Mouse (Mus musculus) cortical plate, adult 2 months (tissue): ENCODE data around the gene Cep164. TPM values are rescaled to one million over a fixed set of nuclear protein-coding genes. Genes with fewer than 3 reads are reported as not detected.

Source experiments
- H3K27ac ChIP-seq: fragments of 200-500 bp; 2 replicates; pipeline ENCODE4 v1.5.1; 2012; ENCODE audit warnings: low read length, control low read depth, inconsistent platforms; ENCODE audit not compliant: insufficient read depth
- H3K4me1 ChIP-seq: fragments of 200-500 bp; 2 replicates; pipeline ENCODE4 v1.6.1; 2011; ENCODE audit warnings: low read length; ENCODE audit not compliant: control insufficient read depth, insufficient read depth
- H3K4me3 ChIP-seq: fragments of 200-500 bp; 2 replicates; pipeline ENCODE4 v1.5.1; 2011; ENCODE audit warnings: mild to moderate bottlenecking, low read length, control low read depth; ENCODE audit not compliant: insufficient read depth
- CTCF ChIP-seq: fragments of 200-500 bp; IDR thresholded peaks from 2 replicates; pipeline ENCODE4 v1.5.1; 2011; ENCODE audit warnings: mild to moderate bottlenecking, control low read depth, low read length; ENCODE audit not compliant: insufficient read depth; ENCODE audit errors: extremely low read depth
- POLR2A ChIP-seq: fragments of 200-500 bp; IDR thresholded peaks from 2 replicates; pipeline ENCODE4 v1.6.1; 2011; ENCODE audit warnings: mild to moderate bottlenecking, low read length, control low read depth; ENCODE audit not compliant: insufficient read depth; ENCODE audit errors: extremely low read depth
- polyA plus RNA-seq: library from polyadenylated mRNA; depleted of rRNA; stranded (reverse); fragments of >200 nt; gene quantifications from 2 replicates; pipeline ENCODE4 v1.2.3, GENCODE M21; 2012

Cep164 gene
- polyA plus RNA-seq, 1 experiment = 18.5 TPM

DNA sequence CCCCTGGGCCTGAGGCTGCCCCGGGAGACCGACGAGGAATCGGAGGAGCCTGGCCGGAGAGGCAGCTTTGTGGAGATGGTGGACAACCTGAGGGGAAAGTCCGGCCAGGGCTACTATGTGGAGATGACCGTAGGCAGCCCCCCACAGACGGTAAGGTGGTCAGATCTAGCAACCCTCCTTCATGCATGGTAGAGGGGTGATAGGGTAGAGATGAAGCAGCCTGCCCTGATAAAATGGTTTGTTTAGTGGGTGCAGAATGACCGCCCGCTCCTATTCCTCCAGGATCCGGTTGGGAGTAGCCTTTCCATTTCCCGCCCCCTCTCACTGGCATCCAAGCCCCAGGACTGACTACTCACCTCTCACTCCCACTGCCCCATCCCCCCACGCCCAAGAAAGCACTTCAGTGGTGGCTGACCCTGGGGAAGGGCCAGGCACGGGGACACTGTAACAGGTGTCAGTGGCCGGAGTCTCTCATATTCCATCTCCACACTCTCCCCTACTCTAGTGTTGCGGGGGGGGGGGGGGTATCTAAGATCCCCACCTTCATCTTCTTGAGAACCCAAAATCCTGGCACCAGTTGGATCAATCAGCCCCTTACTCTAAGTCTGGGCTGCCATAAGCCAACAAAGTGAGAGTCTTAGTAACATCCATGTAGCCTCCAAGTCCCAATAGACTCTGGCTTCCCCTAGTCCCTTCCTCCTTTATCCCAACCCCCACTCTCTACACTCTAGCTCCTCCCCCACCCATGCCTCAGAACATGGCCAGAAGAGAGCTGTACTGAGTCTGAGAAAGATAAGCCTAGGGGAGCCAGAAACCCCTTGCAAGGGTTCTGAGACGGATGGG is 10.9 kb upstream of the Cep164 start:
- H3K4me3 ChIP-seq = peak overlapping the region; percentile 89
- H3K27ac ChIP-seq = no peak overlapping the region
- TF ChIP-seq POLR2A (no peak), CTCF (no peak)
- H3K4me1 ChIP-seq = peaks cover 28% of the 10 kb centered on the region

DNA sequence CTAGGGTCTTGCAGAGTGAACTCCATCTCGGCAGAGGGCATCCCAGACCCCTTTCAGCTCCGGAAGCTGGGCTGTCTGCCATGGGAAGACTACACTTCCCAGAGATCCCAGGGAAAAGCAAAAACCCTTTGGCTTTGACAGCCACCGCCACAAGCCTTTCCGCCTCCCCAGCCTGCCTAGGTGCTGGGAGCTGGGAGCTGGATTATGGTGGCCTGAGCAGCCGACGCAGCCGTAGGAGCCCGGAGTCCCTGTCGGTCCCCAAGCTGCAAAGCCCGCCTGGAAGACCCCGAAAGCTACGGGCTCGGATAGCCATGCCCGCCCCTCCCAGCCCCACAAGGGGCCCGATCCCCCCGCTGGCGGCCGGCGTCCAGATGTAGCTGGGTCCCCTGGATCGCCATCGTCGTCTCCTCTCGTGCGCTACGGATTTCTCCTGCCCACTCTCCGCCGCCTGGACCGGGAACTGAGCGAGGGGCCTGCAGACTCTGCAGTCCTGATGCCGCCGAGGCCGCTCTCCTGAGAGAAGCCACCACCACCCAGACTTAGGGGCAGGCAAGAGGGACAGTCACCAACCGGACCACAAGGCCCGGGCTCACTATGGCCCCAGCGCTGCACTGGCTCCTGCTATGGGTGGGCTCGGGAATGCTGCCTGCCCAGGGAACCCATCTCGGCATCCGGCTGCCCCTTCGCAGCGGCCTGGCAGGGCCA is 10.1 kb upstream of the Cep164 start, which contains the start of gene Bace1:
Bace1 (plus strand) TSS at position 147 of the 705 bp plus-strand sequence.
- Histone ChIP-seq H3K4me1 (peaks cover 24% of the 10 kb centered on the region), H3K27ac (peak within 1 kb of the TSS; percentile 14; the same call in 1 of the 2 replicates), H3K4me3 (peak within 1 kb of the TSS; percentile 89)
- TF ChIP-seq POLR2A (peak; percentile 99), CTCF (peak; percentile 12; the same call in 1 of the 2 replicates)

DNA sequence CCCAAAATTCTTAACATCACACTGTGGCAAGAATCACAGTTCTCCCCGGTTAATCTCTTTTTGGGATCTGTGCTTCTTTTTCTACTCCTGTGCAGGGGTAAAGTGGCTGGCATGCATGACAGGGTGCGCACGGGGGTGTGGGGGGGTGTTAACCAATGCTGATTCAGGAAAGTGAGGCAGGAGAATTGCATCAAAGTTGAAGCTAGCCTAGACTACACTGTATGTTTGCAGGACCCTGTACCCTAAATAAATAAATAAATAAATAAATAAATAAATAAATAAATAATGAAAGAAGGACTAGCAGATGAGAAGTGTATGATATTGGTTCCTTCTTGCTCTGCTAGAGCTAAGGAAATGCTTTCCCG is 9.6 kb upstream of the Cep164 start:
- Histone ChIP-seq H3K4me1 (peaks cover 19% of the 10 kb centered on the region), H3K27ac (no peak overlapping the region), H3K4me3 (peak overlapping the region; percentile 89; the same call in 1 of the 2 replicates)
- TF ChIP-seq POLR2A (no peak), CTCF (no peak)

DNA sequence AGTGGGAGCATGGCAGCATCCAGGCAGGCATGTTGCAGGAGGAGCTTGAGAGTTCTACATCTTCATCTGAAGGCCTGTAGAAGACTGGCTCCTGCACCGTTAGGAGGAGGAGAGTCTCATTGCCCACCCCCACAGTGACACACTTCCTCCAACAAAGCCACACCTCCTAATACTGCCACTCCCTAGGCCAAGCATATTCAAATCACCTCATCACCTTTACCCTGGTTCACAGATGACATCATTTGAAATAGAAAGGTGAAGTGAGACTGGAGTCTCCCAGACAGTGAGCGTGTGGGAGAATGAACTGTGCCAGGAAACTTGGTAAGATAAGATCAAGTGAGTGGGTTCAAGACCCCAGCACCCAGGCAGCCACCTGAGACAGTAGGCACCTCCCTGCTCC is 5.0 kb upstream of the Cep164 start:
- Histone ChIP-seq H3K4me1 (no peaks in the 10 kb centered on the region), H3K27ac (no peak overlapping the region), H3K4me3 (no peak overlapping the region)
- TF ChIP-seq CTCF (no peak), POLR2A (no peak)

DNA sequence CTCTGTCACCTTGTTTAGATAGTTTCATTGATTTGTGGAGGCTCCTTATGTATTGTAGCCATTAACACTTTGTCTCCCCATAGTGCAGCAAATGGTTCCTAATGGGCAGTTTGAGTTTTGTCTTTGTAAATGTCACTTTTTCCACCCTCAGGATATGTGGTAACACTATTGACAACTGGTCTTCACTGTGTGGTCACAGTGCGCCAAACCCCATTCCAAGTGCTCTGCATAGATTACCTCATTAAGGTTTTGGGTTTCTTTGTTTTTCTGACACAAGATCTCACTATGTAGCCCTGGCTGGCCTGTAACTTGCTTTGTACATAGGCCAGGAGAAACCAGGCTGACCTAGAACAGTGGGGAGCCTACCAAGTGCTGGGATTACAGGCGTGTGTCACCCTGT is 4.4 kb upstream of the Cep164 start:
- no peaks in the 10 kb centered on the region for H3K4me1 ChIP-seq
- TF ChIP-seq POLR2A (no peak), CTCF (no peak)
- no peak overlapping the region for H3K27ac ChIP-seq
- no peak overlapping the region for H3K4me3 ChIP-seq

DNA sequence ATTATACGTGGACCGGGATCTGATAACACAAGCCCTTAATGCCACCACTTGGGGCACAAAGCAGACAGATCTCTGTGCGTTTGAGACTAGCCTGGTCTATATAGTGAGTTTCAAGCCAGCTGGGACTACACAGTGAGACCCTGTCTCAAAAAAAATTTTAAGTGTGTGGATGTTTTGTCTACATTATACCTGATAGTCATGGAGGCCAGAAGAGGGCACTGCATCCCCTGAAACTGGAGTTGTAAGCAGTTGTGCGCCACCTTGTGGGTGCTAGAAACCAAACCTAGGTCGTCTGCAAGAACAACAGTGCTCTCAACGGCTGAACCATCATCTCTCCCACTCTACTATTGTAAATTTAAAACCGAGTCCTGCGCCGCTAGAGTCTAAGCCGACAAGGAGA is 616 bp upstream of the Cep164 start:
- no peak overlapping the region for H3K27ac ChIP-seq
- no peak overlapping the region; the same call in 1 of the 2 replicates for H3K4me3 ChIP-seq
- no peaks in the 10 kb centered on the region for H3K4me1 ChIP-seq
- TF ChIP-seq POLR2A (no peak), CTCF (peak; percentile 77)

DNA sequence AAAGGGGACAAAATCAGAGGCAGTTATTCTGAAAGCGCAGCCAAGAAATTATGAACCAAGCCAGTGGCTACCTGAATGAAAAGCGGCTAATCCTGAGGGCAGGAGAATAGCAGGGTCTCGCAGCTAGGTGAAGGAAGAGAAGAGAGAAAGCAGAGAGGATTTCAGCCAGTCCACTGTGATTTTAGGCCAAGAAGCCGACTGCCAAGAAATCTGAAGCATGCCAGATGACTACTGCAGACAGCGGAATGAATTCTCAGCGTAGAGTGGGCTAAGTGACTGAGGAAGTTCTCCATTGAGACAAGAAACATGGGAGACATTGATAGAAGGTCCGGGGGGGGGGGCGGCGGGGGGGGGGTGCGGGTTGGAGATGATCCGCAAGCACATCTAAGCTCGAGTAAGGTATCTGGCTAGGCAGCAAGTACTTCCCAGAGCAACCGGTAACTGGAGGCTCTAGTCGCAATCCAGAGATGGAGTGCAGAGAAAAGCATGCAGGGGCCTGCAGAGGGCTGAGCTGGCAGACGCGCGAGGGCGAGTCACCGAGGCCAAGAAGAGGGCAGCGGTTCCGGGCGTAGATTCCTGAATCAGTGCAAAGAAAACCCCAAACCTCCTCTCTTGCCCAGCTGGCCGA is 714 bp downstream of the Cep164 start:
- no peak for TF ChIP-seq CTCF

DNA sequence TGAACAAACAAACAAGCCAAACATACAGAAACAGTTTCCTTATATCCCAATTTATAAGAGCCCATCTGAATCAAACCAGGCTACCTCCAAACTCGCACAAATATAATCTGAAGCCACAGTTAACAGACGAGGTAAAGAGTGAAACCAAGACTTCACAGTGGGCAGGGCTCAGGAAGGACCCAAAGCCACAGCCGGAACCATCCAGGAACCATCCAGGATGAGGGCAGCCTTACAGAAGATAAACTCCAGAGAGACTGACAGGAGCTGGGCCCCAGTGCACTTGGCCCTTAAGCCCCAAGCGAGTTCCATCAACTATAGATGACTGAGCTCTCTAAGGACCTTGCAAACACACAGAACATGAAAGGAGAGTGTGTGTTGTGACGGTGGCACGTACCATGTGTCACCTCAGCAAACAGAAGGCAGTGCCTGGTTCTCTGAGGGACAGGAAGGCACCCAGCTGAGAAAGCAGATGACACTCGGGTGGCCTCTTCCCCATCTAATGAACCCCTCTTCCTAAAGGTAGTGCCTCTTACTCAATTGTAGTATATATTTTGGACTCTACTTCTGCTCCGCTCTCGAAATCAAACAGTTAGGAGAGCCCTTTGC is 10.0 kb downstream of the Cep164 start:
- Histone ChIP-seq H3K4me1 (no peaks in the 10 kb centered on the region), H3K27ac (no peak overlapping the region), H3K4me3 (no peak overlapping the region)
- TF ChIP-seq CTCF (no peak), POLR2A (no peak)

More for the DNA sequence above, 714 bp downstream of the Cep164 start:
- Histone ChIP-seq H3K4me3 (peak overlapping the region; percentile 57), H3K4me1 (no peaks in the 10 kb centered on the region), H3K27ac (no peak overlapping the region)

DNA sequence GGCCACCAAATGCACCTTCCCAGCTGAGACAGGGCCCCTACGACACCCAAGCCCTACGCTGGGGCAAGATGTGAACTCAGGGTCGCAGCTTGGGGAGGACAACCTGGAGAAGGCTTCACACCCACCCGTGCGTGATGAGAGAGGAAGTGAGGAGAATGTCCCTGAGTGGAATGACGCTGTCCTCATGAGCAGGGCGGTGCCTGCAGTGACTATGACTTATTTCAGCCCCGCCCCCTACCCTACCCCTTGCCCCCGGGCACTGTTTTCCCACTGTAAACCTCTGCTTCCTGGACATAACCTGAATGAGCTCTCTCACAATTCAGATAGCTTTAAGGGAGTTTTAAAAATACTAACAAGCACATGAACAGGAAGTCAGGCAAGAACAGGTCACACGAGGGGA is 13.0 kb downstream of the Cep164 start:
- H3K27ac ChIP-seq = no peak overlapping the region
- H3K4me1 ChIP-seq = no peaks in the 10 kb centered on the region
- no peak for TF ChIP-seq POLR2A
- TF ChIP-seq CTCF = no peak
- no peak overlapping the region for H3K4me3 ChIP-seq

DNA sequence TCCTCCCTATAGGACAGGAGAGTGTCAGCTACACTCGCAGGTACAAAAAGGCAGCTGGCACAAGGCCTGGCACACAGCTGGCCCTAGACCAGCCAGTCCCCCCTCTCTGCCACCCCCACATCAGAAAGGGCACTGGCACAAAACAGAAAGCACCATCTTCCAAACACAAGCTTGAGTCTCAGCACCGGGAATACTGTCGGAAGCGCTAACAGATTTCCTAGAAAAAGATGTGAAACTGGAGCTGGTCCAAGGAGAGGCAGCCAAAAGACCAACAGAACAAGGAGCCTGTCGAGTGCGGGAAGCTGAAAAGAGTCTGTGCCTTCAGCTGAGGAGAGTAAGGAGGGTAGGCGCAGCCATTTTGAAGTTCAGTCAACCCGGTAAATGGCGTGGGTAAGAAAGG is 13.4 kb downstream of the Cep164 start:
- TF ChIP-seq CTCF = no peak
- no peak for TF ChIP-seq POLR2A
- Histone ChIP-seq H3K27ac (no peak overlapping the region), H3K4me3 (no peak overlapping the region), H3K4me1 (no peaks in the 10 kb centered on the region)
